Mouse (Mus musculus): Measurements from ENCODE around the gene Alkbh1.
"Not testable (repeated sequence)": the region's sequence is repeated elsewhere in the genome, so short reads cannot be mapped to it uniquely, and the experiment has no call there.

Alkbh1 gene

DNA sequence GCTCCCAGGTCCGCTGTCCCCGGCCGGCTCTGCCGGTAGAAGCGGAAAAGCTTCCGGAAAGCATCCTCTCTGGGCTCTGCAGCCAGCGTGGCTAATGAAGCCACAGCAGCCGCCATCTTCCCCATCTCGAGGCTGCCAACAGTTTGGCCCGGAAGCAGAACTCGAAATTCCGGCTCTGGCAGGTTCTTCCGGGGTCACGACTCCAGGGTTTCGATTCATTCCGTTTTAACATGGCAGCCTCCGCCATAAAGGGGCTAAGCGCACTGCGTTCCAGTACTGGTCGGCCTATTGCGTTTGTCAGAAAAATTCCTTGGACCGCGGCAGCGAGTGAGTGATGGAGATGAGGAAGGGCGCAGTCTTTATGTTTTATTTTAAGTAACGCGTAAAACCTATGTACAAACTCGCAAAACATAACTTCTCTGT, at the start of gene Alkbh1, which contains the start of gene Slirp:
Gene Alkbh1 (minus strand): TSS at position 318 of the 423 bp plus-strand sequence.
Gene Slirp (plus strand): TSS at position 197 of the 423 bp plus-strand sequence.
- DNase-seq (ENCODE audit: extremely low spot score) = peak; percentile 91

DNA sequence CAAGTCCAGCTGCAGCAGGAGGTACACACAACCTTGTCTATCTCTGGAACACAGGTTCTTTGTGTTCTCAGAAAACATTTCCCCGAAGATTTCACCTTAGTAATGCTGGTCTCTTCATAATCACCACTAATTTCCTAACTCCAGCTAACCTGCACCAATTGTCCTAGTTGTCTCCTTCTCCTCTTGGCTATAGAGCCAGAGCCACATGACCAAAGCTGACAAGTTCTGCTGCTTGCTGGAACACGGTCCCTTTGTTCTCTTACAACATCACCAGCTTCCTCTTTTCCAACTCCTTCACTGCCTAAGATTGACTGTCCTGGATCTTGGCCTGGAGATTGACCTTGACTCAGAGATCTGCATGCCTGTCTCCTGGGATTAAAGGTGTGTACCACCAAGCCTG, 44.9 kb upstream of the Alkbh1 start:
- not testable (repeated sequence) for DNase-seq (ENCODE audit: extremely low spot score)

DNA sequence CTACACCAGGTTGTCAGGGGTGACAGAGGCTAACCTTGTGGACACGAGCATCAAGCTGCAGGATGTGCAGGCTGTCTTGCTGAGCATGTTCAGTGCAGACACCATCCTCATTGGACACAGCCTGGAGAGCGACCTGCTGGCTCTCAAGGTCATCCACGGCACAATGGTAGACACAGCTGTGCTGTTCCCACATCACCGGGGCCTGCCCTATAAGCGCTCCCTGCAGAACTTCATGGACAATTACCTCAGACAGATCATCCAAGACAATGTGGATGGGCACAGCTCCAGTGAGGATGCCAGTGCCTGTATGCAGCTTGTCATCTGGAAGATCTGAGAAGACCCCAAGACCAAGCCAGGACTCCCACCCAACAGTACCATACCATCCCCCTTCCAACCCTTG, 38.7 kb upstream of the Alkbh1 start:
- DNase-seq (ENCODE audit: extremely low spot score) = not testable (repeated sequence)

DNA sequence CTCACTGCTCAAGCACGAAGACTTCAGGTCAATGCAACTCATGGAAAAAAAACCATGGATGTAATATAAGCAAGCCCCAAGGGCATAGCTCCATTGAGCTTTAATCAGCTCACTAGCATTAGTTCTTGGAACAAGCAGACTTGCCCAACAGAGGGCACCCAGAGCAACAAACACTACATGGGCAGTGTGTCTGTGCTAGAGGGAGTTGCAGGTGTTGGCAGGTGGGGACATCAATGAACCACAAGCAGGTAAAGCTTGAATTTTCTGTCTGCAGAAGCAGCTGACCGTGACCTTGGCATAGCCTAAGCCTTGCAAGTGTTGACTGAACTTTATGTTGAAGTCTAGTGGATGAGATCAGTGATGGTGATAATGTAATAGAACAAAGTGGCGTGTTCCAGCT, 30.9 kb upstream of the Alkbh1 start:
- DNase-seq (ENCODE audit: extremely low spot score) = no peak

DNA sequence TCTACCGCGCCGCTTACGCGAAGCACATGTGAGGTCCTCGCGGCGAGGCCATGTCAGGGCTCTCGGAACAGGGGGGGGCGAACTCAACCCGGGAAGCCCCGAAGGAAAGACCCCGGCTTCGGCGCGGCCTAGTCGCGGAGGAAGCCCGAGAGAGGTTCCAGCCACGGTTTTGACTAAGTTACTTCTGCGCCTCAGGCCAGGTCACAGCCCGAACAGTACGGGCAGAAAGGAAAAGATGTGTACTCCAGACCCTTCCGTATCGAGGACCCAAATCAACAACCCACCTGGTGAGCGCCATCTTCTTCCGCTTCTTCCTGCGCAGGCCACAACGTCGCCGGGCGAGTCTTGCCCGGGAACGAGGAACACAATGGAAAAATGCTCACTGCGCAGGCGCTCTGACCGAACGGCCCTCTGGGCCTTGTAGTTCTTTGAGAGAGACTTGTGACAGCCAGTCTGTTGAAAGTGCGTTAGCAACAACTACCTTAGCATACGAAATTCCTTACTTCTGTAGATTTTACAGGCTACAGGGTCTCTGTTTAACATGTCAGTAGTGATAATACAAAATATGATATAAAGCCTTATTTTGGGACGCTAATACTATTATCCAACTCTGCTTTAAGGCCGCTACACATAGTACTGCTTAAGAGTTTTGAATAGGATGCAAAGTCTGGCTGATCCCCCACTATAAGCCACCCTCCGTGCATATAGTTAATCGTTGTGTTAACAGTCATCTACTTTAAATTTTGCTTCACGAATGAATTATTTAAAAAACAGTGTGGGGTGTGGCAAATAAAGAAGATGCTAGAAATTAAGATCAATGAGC, 28.4 kb upstream of the Alkbh1 start, which contains the start of gene Snw1:
Gene Snw1 (minus strand): TSS at position 311 of the 823 bp plus-strand sequence.
- DNase-seq (ENCODE audit: extremely low spot score) = peak; percentile 92

DNA sequence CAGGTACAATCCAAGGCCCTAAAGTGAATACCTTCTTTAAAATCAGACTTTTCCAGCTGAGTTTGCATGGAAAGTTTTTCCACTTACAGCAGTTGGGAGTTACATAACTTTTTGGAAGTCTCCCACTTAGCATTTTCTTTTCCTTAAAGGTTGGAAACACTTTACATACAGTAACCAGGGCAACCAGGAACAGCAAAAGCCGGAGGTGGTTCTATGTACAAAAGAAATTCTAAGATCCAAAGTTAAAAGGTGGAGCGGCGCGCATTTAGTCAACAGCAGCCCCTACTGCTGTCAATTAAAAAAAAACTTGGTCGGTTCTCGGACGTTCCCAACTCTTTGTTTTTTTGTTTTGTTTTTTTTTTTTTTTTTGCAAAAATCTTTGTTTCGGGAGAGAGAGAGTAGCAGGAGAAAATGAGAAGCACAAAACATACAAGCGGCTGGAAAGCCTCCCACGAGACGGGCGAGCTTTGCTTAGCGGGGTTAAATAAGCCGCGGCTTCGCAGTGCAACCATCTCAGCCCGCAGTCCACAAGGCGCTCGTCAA, 27.7 kb upstream of the Alkbh1 start:
- DNase-seq (ENCODE audit: extremely low spot score) = peak; percentile 7

DNA sequence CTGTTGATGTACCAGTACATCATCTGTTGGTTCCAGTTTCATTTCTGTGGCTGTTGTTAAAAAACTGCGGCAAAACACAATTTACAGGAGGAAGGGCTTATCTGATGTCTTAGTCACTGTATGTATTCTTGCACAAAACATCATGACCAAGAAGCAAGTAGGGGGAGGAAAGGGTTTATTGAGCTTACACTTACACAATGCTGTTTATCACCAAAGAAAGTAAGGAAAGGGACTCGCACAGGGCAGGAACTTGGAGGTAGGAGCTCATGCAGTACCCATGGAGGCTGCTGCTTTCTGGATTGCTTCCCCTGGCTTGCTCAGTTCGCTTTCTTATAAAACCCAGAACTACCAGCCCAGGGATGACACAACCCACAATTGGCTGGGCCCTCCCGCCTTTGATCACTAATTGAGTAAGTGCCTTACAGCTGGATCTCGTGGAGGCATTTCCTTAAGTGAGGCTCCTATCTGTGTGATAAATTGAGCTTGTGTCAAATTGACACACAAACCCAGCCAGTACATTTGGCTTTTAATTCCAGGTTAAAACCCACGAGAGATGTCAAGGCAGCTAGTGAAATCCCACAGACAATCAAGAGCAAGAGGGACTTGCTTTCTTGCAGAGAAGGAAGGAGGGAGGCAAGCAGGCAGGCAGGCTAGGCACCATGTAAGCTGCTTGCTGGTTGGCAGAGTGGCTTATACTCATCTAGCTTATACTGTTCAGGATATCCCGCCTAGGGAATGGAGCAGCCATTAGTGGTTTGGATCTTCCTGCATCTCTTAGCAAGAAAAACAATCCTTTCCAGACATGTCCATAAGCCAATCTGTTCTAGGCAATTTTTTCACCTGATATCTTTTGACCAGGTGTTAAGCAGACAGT, 26.7 kb upstream of the Alkbh1 start:
- peak; percentile 12 for DNase-seq (ENCODE audit: extremely low spot score)

DNA sequence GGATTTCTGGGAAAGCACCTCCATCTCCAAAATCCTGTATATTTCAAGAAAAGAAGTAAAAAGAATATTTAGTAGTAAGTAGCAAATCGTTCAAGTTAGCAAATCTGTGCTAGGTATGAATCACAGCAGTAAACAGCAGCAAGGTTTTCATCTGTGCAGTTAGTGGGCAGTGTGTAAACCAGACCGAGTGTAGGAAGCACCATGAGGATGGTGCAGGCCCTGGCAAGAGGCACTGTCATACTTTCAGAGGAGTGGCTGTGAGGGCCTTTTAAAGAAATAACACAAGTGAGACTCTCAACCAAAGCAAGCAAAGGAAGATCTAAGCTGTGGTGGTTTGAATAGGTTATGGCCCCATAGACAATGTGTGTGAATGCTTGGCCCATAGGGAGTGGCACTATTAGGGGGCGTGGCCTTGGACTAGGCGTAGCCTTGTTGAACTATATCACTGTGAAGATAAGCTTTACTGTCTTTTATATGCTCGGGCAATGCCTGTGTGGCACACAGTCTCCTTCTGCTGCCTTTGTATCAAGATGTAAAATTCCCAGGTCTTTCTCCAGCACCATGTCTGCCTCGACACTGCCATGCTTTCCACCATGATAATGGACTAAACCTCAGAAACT, 21.0 kb upstream of the Alkbh1 start:
- DNase-seq (ENCODE audit: extremely low spot score) = no peak

DNA sequence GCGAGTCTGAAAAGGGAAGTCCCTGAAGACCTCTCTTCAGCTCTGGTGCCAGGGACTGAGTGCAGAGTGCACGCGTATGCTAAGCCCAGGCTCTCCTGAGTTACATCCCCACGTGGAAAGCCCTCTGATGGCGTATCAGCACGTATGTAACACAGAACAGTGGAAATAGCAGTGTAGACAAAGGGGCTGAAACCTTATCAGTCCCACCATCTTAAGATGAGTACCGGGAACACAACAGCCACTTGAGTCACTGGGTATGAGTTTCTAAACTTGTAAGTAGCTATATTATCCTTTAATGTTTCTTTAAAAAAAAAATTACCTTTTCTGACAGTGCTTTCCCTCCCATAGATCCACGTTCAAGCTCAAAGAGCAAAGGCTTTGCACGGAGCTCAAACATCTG, 5.6 kb upstream of the Alkbh1 start:
- DNase-seq (ENCODE audit: extremely low spot score) = no peak

DNA sequence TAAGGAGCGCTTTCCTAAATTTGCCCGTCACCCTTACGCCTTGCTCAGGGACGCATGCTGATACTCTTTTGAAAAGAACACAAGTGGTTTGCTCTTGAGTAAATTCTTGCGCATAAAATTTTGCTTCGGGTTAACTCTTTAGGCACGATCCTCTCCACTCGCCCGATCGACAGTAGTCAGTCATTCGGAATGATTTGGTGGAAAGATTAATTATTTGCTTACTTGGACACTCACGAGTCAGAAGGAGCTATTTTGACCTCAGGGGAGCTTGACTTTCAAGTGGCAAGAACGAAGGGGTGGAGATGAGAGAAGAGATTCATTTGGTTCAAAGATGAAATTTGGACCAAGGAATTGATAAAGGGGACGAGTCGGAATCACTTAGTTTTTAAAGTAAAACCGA, 394 bp upstream of the Alkbh1 start:
- DNase-seq (ENCODE audit: extremely low spot score) = no peak

DNA sequence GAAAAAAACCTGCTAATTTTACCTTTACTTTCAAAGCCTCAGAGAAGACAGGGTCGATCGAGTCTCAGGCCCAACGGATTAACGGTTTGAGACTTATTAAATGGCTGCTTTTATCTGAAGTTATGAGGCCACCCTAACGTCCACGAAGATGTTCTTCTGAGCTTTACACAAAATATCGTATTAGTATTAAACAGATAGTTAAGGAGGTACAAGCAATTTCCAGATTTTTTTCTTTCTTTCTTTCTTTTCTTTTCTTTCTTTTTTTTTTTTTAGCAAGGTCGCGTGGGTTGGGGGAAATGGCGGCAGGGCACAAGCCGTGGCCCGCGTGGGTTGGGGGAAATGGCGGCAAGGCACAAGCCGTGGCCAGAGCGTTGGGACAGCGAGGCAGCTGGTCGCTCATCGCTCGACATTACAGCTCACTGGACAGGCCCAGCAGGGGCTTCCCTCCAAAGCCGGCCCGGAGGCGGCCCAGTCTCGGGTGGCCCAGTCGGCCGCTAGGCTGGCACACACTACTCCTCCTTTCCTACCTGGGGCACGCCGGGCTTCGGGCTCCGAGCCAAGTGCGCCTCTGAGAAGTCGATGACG, 610 bp downstream of the Alkbh1 start:
- DNase-seq (ENCODE audit: extremely low spot score) = no peak

DNA sequence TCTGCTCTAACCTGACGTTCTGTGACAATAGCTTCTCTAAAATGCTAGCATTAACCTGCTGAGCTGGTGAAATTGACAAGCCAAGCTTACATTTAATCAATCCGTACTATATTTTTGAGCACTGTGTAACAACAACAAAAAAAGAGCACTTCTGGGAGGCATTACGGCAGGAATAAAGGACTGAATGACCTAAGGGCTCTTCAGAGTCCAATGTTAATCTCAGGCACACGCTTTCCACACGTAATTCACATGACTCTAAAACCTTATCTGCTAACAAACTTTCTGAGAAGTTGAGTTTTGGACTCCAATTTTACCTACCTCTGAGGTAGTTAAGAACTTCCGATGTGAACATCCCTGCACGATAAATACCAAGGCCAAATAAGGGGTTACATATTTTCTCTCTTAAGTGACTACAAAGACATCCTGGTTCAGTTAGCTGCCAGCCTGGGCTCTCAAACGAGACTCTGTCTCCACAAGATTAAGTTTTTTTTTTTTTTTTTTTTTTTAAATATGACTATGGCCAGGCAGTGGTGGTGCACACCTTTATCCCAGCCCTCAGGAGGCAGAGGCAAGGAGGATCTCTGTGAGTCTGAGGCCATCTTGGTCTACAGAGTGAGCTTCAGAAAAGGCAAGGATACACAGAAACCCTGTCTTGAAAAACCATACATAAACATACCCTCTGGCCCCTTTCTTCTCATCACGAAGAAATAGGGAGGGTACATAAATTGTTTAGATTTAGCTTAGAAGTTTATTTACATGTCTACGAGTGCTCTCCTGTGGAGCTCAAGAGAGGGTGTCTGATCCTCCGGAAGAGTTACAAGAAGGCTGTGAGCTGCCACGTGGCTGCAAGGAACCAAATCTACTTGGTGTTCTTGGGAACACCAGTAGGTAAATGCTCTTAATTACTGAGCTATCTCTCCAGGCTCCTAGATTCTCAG, 1.4 kb downstream of the Alkbh1 start:
- peak; percentile 52 for DNase-seq (ENCODE audit: extremely low spot score)

DNA sequence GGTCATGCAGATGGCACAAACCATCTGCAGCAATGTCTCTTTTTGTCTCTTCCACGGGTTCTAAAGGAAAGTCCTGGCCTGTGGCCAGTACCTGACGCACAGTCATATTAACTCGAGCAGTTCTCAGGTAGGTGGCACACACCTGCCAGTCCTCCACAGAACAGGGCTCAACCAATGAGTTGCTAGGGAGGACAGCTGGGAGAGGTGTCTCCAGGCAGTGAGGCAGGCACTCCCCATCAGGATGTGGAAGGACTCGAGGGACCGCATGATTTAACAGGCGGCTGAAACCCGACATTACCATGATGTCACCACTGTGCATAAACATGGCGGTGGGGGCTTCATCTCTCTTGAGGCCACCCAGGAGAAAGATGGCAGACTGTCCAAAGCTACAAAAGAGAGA, 14.9 kb downstream of the Alkbh1 start:
- DNase-seq (ENCODE audit: extremely low spot score) = no peak

DNA sequence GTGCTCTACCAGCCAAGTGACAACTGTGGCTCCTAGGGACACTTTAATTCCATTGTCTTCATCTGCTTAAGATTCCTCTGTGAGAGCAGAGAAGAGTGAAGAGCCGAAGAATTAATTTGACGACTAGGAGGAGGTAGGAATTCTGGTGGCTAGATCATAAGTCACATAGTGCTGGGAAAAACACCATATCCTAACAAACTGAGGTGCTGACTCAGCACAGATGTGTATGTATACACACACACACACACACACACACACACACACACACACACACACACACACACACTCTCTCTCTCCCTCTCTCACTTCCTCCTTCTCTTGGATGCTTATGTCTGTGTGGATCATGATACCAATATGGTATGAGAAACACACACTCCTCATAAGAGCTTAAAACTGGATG, 15.5 kb downstream of the Alkbh1 start:
- DNase-seq (ENCODE audit: extremely low spot score) = no peak

DNA sequence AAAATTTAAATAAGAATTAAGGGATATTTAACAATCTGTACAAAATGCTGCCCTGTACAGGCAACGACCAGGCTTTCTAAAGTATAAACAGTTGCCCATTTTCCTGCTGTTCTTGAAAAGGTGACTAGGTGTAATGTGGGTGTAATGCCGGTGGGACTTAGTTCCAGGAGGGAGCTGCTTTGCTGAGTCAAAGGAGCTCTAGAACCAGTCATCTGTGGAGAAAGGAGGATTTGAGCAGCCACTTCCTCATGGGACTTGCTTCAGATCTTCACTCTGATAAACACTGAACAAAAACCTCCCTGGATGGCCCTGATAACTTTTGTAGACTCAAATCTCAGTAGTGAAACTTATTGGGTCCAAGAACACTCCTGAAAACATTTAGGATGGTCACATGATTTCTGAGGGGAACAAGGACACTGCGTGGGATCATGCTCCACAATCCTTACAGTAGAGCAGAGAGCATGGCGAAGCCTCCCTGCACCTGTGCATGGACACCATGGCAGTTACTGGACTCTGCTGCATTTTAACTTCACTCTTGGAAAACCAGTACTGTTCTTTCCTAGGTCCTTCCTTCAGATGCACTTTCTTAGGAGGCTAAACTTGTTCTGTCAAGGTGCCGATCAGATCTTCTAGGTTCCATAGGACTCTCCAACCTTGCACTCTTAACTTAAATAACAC, 17.3 kb downstream of the Alkbh1 start:
- DNase-seq (ENCODE audit: extremely low spot score) = no peak

DNA sequence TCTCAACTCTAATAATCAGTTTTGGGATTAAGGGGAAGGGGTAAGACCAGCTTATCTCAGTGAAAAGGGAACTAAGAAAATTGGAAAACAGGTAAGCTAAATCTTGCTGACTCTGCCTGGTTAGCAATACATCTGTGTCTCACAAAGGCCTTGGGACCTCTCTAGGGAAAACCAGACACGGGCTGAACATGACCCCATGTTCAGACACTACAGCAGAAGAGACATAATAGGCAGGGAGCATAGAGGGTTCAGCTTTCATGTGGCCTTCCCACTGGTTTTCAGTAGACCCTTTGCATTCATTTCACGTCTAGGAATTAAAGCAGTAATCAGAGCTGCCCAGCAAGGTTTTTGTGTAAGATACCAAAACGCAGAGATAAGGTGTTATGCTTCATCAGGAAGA, 19.3 kb downstream of the Alkbh1 start:
- no peak for DNase-seq (ENCODE audit: extremely low spot score)

DNA sequence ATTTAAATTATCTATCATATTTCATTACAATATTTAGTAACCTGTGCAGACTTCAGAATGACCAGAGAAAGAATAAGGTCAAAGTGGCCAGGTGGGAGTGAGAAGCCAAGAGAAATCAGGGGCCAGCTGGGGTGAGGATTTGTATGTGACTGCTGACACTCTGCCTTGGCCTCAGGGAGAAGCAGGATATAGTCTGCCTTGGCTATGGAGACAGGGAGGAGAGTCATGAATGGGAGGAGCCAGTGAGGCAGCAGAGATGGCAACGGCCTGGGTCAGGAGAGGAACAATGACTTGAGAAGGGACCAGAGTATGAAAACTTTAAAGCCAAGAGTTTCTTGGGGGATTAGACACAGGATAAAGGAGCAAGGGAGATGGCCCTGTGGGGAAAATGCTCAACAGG, 20.1 kb downstream of the Alkbh1 start:
- no peak for DNase-seq (ENCODE audit: extremely low spot score)

DNA sequence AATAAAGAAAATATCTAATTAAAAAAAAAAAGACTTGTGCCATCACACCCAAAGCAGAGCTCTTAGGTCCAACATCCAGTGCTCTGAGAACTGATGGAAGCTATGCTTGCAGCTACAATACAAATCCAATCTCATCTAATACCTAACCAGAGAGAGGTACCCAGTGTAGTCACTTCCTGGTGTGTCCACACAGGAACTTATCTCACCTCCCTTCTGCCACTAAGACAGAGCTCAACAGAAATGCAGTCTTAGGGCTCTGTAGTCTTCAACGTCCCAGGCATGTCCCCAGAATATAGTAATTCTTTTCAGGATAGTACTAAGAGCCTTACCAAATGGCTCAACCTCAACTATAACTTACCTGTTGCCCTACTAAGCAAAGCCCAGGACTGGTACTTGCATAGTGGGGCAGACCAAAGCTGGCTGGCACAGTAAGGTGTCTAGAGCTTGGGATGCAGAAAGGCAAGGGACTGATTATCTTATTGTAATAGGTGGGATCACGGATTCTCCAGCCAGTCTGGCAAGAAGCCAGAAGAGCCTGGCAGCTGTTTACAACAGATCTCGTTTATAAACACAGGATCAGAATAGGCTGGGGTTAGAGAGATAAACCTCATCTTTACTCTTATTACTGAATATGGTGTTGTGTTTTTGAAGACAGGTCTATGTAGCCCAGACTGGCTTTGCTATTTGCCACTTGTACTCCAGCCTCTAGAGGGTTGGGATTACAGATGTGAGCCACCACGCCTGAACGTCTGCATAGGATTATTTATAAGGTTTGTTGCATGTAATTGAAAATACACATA, 21.9 kb downstream of the Alkbh1 start:
- DNase-seq (ENCODE audit: extremely low spot score) = no peak

DNA sequence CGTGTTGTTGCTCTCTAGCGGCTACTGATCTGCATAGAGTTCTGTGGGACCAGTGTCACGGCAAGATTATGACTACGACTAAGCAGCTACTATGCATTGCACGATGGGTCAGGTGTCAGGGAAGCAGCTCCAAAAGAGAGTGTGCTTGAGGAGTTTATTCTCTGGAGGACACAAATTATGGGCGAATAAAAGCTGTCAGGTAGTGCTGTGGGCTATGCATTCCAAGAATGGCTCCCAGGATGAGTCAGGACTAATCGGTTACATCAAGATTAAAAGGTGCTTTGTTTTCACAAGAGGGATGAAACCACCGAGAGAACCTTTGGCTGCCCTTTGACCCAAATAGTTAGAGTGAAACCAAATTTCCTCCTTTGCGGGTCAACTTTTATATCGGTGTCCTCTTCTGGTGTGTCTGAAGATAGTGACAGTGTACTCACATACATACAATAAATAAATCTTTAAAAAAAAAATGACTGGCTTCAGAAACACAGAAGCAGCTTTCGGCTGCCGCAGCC, 23.8 kb downstream of the Alkbh1 start:
- DNase-seq (ENCODE audit: extremely low spot score) = no peak

All from embryo, embryonic 9.5 days (tissue).